Mouse (Mus musculus) spleen, adult 2 months (tissue): ENCODE results near the gene Olfr732. TPM values are rescaled to one million over a fixed set of nuclear protein-coding genes. Genes with fewer than 3 reads are reported as not detected.

Source experiments
- DNase-seq, 2 experiments: peaks; one replicate each; pipeline versions ENCODE4 v3.0.0 to v3.0.0-alpha.2; 2012 to 2021; ENCODE audit warnings: low spot score in 2 of 2, low read depth in 1 of 2
- H3K27ac ChIP-seq: fragments of 200-500 bp; 2 replicates; pipeline ENCODE4 v1.5.1; 2012; ENCODE audit warnings: low read length, inconsistent platforms; ENCODE audit not compliant: insufficient read depth
- H3K27me3 ChIP-seq: fragments of 200-500 bp; 2 replicates; pipeline ENCODE4 v1.6.1; 2012; ENCODE audit warnings: mild to moderate bottlenecking, moderate library complexity, low read length, inconsistent platforms; ENCODE audit not compliant: control insufficient read depth, insufficient read depth
- H3K36me3 ChIP-seq: fragments of 200-500 bp; 2 replicates; pipeline ENCODE4 v1.6.1; 2012; ENCODE audit warnings: mild to moderate bottlenecking, low read length, inconsistent platforms; ENCODE audit not compliant: control insufficient read depth, insufficient read depth
- H3K4me1 ChIP-seq: fragments of 200-500 bp; 2 replicates; pipeline ENCODE4 v1.6.1; 2011; ENCODE audit warnings: inconsistent platforms; ENCODE audit not compliant: control insufficient read depth, insufficient read depth, insufficient read length
- H3K4me3 ChIP-seq: fragments of 200-500 bp; 2 replicates; pipeline ENCODE4 v1.5.1; 2011; ENCODE audit warnings: mild to moderate bottlenecking, inconsistent platforms; ENCODE audit not compliant: insufficient read depth, insufficient read length; ENCODE audit errors: extremely low read depth
- CTCF ChIP-seq: fragments of 200-500 bp; IDR thresholded peaks from 2 replicates; pipeline ENCODE4 v1.5.1; 2011; ENCODE audit warnings: mild to moderate bottlenecking, inconsistent platforms; ENCODE audit not compliant: insufficient read depth, insufficient read length, insufficient replicate concordance; ENCODE audit errors: extremely low read depth
- POLR2A ChIP-seq: fragments of 200-500 bp; IDR thresholded peaks from 2 replicates; pipeline ENCODE4 v1.6.1; 2011; ENCODE audit warnings: low read depth, low read length, inconsistent platforms
- WGBS: fragments of 180-500 bp; shearing (Covaris S2); methylation state at CpG from one replicate; pipeline ENCODE4 v1.1.7; 2018; 5-methylcytosine and 5-hydroxymethylcytosine counted together
- polyA plus RNA-seq: library from polyadenylated mRNA; depleted of rRNA; stranded (reverse); fragments of >200 nt; gene quantifications from 2 replicates; pipeline ENCODE4 v1.2.3, GENCODE M21; 2012; rRNA removed

Gene Olfr732
- not detected in 2 replicates for polyA plus RNA-seq

DNA sequence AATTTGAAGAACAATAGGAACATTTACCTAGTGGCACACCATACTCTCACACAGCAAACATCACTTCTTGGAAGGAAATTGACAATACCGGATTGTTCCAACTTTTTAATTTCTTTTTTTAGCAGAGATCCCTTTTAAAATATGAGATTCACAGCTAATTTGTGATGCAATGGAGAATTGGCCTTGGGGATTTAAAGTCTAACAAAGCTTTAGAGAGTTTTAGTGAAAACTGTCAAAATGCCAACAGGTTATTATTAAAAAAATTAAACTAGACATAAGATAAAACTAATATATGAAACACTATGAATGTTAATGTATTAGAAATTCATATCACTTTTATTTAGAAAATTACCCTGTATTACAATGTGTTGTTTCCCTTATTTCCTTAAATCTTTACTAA is at the start of gene Olfr732:
Gene Olfr732 (minus strand): TSS at position 101 of the 400 bp plus-strand sequence.
- 91% methylated on average over 1 of the region's 1 CpGs for WGBS
- no peaks in the 10 kb centered on the region for H3K36me3 ChIP-seq
- no peak for TF ChIP-seq CTCF
- TF ChIP-seq POLR2A = no peak
- no peak within 1 kb of the TSS for H3K4me3 ChIP-seq
- DNase-seq = no peak
- H3K27ac ChIP-seq = no peak within 1 kb of the TSS
- no peaks in the 10 kb centered on the region for H3K27me3 ChIP-seq
- no peaks in the 10 kb centered on the region for H3K4me1 ChIP-seq

DNA sequence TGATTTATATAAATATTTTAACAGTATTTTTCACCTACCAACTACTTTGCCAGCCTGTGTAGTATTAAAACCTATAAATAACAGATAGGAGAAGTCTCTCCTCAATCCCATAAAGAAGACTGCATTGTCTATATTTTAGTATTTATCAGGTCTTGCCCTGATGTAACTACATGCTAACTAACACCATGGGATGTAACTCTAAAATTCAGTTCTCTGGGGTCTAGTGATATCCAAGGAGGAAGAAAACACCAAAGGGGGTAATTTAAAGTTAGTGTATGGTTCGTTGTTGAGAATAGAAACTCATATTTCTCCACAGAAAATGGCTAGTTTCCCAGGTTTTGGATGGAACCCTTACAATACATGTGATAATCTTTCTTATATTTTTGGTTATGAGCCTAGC is 42.7 kb upstream of the Olfr732 start, which contains the start of gene Olfr734:
Gene Olfr734 (minus strand): TSS at position 101 of the 400 bp plus-strand sequence.
- Histone ChIP-seq H3K4me1 (no peaks in the 10 kb centered on the region), H3K4me3 (no peak within 1 kb of the TSS), H3K27ac (no peak within 1 kb of the TSS), H3K36me3 (no peaks in the 10 kb centered on the region), H3K27me3 (no peaks in the 10 kb centered on the region)
- WGBS = 67% methylated on average over 1 of the region's 1 CpGs
- no peak for TF ChIP-seq CTCF
- no peak for TF ChIP-seq POLR2A
- DNase-seq = no peak

- H3K27ac ChIP-seq = no peak within 1 kb of the TSS
- no peak for DNase-seq
- H3K27me3 ChIP-seq = no peaks in the 10 kb centered on the region
- no peaks in the 10 kb centered on the region for H3K4me1 ChIP-seq
- H3K4me3 ChIP-seq = no peak within 1 kb of the TSS
- H3K36me3 ChIP-seq = no peaks in the 10 kb centered on the region
- TF ChIP-seq POLR2A (no peak), CTCF (no peak)
Measured at GRCm38 (mm10) chr14:50301422-50301821, 17.4 kb upstream of the Olfr732 start, which contains the start of gene Olfr733. Gene Olfr733, minus strand, starts transcription at chr14:50301522.

GRCm38 (mm10) chr14:50241766-50242165 is 42.2 kb downstream of the Olfr732 start, which contains the start of gene Olfr731:
Gene Olfr731, minus strand, starts transcription at chr14:50241866.
- Histone ChIP-seq H3K4me3 (no peak within 1 kb of the TSS), H3K4me1 (no peaks in the 10 kb centered on the region), H3K27me3 (no peaks in the 10 kb centered on the region), H3K36me3 (no peaks in the 10 kb centered on the region), H3K27ac (no peak within 1 kb of the TSS)
- no peak for DNase-seq
- TF ChIP-seq POLR2A = no peak
- TF ChIP-seq CTCF = no peak
- 78% methylated on average over 4 of the region's 4 CpGs for WGBS

Other genes with a start within 250 kb of the Olfr732 start
- not detected in 2 replicates for gene Olfr725, start 243.8 kb downstream of the Olfr732 start, polyA plus RNA-seq
- not detected in 2 replicates for gene Olfr726, start 193.3 kb downstream of the Olfr732 start, polyA plus RNA-seq
- gene Olfr727, start 161.0 kb downstream of the Olfr732 start, polyA plus RNA-seq = not detected in 2 replicates
- gene Olfr728, start 141.5 kb downstream of the Olfr732 start, polyA plus RNA-seq = not detected in 2 replicates
- gene Olfr729, start 131.3 kb downstream of the Olfr732 start, polyA plus RNA-seq = not detected in 2 replicates
- gene Olfr730, start 96.0 kb downstream of the Olfr732 start, polyA plus RNA-seq = not detected in 2 replicates
- not detected in 2 replicates for gene Olfr731, start 42.3 kb downstream of the Olfr732 start, polyA plus RNA-seq
- not detected in 2 replicates for gene Olfr733, start 17.3 kb upstream of the Olfr732 start, polyA plus RNA-seq
- not detected in 2 replicates for gene Olfr734, start 42.6 kb upstream of the Olfr732 start, polyA plus RNA-seq
- gene Olfr735, start 64.7 kb upstream of the Olfr732 start, polyA plus RNA-seq = not detected in 2 replicates
- 2.9 and 3.2 TPM in 2 replicates for gene Tlr11, start 73.7 kb upstream of the Olfr732 start, polyA plus RNA-seq
- gene Olfr736, start 97.0 kb upstream of the Olfr732 start, polyA plus RNA-seq = not detected in 2 replicates
- not detected in 2 replicates for gene Olfr738, start 123.4 kb upstream of the Olfr732 start, polyA plus RNA-seq
- not detected in 2 replicates for gene Olfr739, start 134.4 kb upstream of the Olfr732 start, polyA plus RNA-seq
- not detected in 2 replicates for gene Olfr740, start 161.3 kb upstream of the Olfr732 start, polyA plus RNA-seq
- not detected in 2 replicates for gene Olfr741, start 188.5 kb upstream of the Olfr732 start, polyA plus RNA-seq
- gene Olfr742, start 219.4 kb upstream of the Olfr732 start, polyA plus RNA-seq = not detected in 2 replicates
- not detected in 2 replicates for gene Olfr743, start 237.6 kb upstream of the Olfr732 start, polyA plus RNA-seq